Mouse (Mus musculus) urinary bladder, postnatal 14 days (tissue): ENCODE data around the gene Slc35f6.

ENCODE experiments used
- DNase-seq: peaks from one replicate; pipeline ENCODE4 v3.0.0; 2021; ENCODE audit warnings: low spot score

Slc35f6 gene

GRCm38 (mm10) chr5:30647815-30648560, at the start of gene Slc35f6:
Slc35f6 (plus strand) TSS chr5:30647933.
- peak; percentile 94 for DNase-seq

- no peak for DNase-seq
Observed at GRCm38 (mm10) chr5:30601397-30601796, 46.3 kb upstream of the Slc35f6 start.

- no peak for DNase-seq
Observed at GRCm38 (mm10) chr5:30603255-30603654, 44.5 kb upstream of the Slc35f6 start.

- no peak for DNase-seq
Observed at GRCm38 (mm10) chr5:30603926-30604325, 43.8 kb upstream of the Slc35f6 start.

GRCm38 (mm10) chr5:30604769-30605188, 43.0 kb upstream of the Slc35f6 start:
- no peak for DNase-seq

- no peak for DNase-seq
Observed at GRCm38 (mm10) chr5:30605649-30606048, 42.1 kb upstream of the Slc35f6 start.

- peak; percentile 18 for DNase-seq
Observed at GRCm38 (mm10) chr5:30606424-30607073, 41.2 kb upstream of the Slc35f6 start.

DNA sequence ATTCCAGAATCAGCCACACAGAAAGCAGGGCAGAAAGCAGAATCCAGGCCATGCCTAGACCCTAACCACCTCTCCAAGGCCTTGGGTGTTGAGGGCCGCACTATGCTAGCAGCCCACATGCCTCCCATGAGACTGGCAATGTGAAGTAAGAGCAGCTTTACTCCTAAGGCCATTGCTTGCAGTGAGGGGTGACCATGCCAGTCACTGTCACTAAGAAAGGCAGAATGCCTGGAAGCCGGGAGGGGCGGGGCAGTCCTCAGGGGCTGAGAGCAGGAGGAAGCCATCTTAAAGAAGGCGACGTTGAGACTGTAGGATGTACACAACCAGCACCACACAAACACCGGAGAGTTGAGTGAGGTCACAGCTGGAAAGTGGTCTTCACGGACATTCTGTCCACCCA, 38.6 kb upstream of the Slc35f6 start:
- no peak for DNase-seq

- DNase-seq: no peak
Observed at GRCm38 (mm10) chr5:30609918-30610645, 37.7 kb upstream of the Slc35f6 start.

GRCm38 (mm10) chr5:30611091-30611490, 36.6 kb upstream of the Slc35f6 start:
- no peak for DNase-seq

DNA sequence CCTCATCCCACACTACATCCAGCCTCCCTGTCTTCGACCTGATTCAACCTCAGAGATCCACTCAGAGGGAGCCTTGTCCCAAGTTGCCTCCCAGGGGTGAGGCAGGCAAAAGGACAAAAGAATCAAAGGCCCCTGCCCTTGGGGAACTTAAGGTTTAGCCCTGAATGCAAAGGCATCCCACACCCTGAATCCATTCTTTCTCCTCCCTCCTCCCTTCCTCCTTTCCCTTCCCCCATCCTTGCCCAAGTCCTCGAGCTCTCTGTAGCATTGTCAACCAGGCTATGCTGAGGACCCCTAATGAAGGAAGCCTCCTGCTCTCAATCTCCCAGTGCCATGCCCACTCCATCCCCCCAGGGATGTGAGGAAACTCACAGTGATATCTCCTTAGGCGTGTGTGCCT, 36.0 kb upstream of the Slc35f6 start:
- DNase-seq: no peak

GRCm38 (mm10) chr5:30612575-30612974, 35.2 kb upstream of the Slc35f6 start:
- DNase-seq: no peak

- DNase-seq: no peak
Observed at GRCm38 (mm10) chr5:30613242-30613641, 34.5 kb upstream of the Slc35f6 start.

GRCm38 (mm10) chr5:30614221-30614620, 33.5 kb upstream of the Slc35f6 start:
- peak; percentile 20 for DNase-seq

- peak; percentile 26 for DNase-seq
Observed at GRCm38 (mm10) chr5:30615416-30615815, 32.3 kb upstream of the Slc35f6 start.

GRCm38 (mm10) chr5:30615819-30616218, 31.9 kb upstream of the Slc35f6 start:
- DNase-seq: no peak

DNA sequence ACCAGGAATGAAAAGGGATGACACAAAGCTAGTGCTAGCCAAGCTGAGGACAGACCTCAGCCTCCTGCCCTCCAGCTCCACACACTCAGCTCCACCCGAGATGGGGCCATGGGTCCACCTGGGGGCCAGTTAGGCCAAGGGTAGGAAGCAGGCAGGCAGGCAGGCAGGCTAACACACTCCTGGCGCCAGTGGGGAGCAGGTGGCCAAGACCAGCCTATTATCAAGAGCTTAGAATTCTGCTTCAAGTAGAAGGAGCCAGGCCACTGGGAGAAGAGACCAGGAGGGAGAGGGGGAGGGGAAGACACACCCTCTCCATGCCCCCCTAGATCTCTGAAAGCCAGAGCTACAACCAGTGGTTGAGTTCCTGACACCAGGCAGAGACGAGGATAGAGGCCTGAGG, 31.1 kb upstream of the Slc35f6 start:
- no peak for DNase-seq

DNA sequence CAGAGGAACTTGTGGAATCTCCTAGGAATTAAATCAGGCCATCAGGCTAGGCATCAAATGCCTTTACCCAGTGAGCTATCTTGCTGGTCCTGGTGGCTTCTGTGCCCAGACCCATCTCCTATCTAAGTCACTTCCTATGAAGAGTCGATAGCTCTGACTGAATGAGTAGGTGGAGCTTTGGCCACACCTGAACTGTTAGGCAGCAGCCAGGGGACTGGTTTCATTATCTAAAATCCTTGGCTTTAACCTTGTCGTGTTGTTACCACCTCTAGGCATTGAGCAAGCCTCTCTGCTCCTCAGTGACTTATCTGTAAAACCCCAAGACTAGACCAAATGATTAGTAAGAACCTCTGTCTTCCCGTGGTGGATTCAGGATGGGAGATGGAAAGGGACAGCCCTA, 30.4 kb upstream of the Slc35f6 start:
- DNase-seq: no peak

DNA sequence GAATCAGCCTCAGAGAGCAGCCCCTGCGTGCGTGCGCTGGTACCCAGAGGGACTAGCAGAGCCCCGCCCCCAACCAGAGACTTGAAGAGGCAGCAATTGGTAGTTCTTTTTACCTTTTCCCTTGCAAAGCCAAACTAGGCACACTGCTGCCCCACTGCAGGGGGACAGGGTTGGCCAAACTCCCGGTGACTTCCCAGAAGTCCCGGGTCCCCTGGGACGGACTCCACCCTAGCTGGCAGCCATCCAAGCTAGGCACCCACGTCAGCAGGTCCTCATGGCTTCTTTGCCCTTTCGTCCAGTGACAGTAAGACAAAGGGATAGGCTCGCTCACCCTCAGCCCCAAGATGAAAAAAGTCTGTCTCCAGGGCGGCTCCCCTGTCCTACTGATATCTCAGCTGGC, 29.9 kb upstream of the Slc35f6 start:
- peak; percentile 45 for DNase-seq

GRCm38 (mm10) chr5:30618376-30619003, 29.2 kb upstream of the Slc35f6 start:
- no peak for DNase-seq

DNA sequence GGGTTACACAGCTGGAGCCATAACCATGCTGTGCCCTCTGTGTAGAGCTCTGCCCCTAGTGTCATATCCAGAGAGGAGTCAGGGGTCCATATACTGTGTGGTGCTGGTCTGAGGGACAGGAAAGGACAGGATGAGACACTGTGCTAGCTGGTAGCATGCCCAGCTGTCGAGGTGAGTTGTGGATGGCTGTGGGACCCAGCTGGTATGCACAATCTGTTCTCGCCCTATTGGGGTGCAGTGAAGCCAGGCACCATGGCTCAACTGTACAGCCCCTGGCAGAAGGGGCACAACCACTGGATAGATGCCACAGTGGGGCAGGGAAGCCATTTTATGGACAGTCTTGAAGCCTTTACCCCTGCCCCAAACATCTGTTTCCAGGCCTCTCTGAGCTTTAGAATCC, 28.5 kb upstream of the Slc35f6 start:
- no peak for DNase-seq

- no peak for DNase-seq
Observed at GRCm38 (mm10) chr5:30620567-30620966, 27.2 kb upstream of the Slc35f6 start.
